Mouse (Mus musculus): ENCODE data around the gene Brd3.

The Brd3 gene

GRCm38 (mm10) chr2:27413936-27414657, 93.4 kb downstream of the Brd3 start:
- in situ Hi-C loops (cut with MboI; ENCODE audit: low pct_unique_long_range_greater_than_20kb in 1 of 2, low sequenced_read_pairs in 2 of 2, unreplicated experiment in 1 of 2) = no loop called here

- in situ Hi-C loops (cut with MboI; ENCODE audit: low pct_unique_long_range_greater_than_20kb in 1 of 2, low sequenced_read_pairs in 2 of 2, unreplicated experiment in 1 of 2) = no loop called here
Measured at GRCm38 (mm10) chr2:27413582-27413935, 93.9 kb downstream of the Brd3 start.

- in situ Hi-C loops (cut with MboI; ENCODE audit: low pct_unique_long_range_greater_than_20kb in 1 of 2, low sequenced_read_pairs in 2 of 2, unreplicated experiment in 1 of 2) = no loop called here
Measured at GRCm38 (mm10) chr2:27412245-27412800, 95.1 kb downstream of the Brd3 start.

GRCm38 (mm10) chr2:27411688-27412174, 95.7 kb downstream of the Brd3 start:
- in situ Hi-C loops (cut with MboI; ENCODE audit: low pct_unique_long_range_greater_than_20kb in 1 of 2, low sequenced_read_pairs in 2 of 2, unreplicated experiment in 1 of 2) = no loop called here

GRCm38 (mm10) chr2:27410518-27411140, 96.8 kb downstream of the Brd3 start:
- in situ Hi-C loops (cut with MboI; ENCODE audit: low pct_unique_long_range_greater_than_20kb in 1 of 2, low sequenced_read_pairs in 2 of 2, unreplicated experiment in 1 of 2) = no loop called here

- in situ Hi-C loops (cut with MboI; ENCODE audit: low pct_unique_long_range_greater_than_20kb in 1 of 2, low sequenced_read_pairs in 2 of 2, unreplicated experiment in 1 of 2) = no loop called here
Measured at GRCm38 (mm10) chr2:27408194-27408593, 99.3 kb downstream of the Brd3 start.

GRCm38 (mm10) chr2:27406928-27407327, 100.5 kb downstream of the Brd3 start:
- in situ Hi-C loops (cut with MboI; ENCODE audit: low pct_unique_long_range_greater_than_20kb in 1 of 2, low sequenced_read_pairs in 2 of 2, unreplicated experiment in 1 of 2) = no loop called here

GRCm38 (mm10) chr2:27405094-27405884, 102.2 kb downstream of the Brd3 start:
- in situ Hi-C loops (cut with MboI; ENCODE audit: low pct_unique_long_range_greater_than_20kb in 1 of 2, low sequenced_read_pairs in 2 of 2, unreplicated experiment in 1 of 2) = no loop called here

GRCm38 (mm10) chr2:27404375-27405093, 102.9 kb downstream of the Brd3 start:
- in situ Hi-C loops (cut with MboI; ENCODE audit: low pct_unique_long_range_greater_than_20kb in 1 of 2, low sequenced_read_pairs in 2 of 2, unreplicated experiment in 1 of 2) = no loop called here

GRCm38 (mm10) chr2:27401544-27401943, 105.9 kb downstream of the Brd3 start:
- in situ Hi-C loops (cut with MboI; ENCODE audit: low pct_unique_long_range_greater_than_20kb in 1 of 2, low sequenced_read_pairs in 2 of 2, unreplicated experiment in 1 of 2) = no loop called here

GRCm38 (mm10) chr2:27400083-27400482, 107.4 kb downstream of the Brd3 start:
- in situ Hi-C loops (cut with MboI; ENCODE audit: low pct_unique_long_range_greater_than_20kb in 1 of 2, low sequenced_read_pairs in 2 of 2, unreplicated experiment in 1 of 2) = no loop called here

GRCm38 (mm10) chr2:27396656-27397440, 110.6 kb downstream of the Brd3 start:
- in situ Hi-C loops (cut with MboI; ENCODE audit: low pct_unique_long_range_greater_than_20kb in 1 of 2, low sequenced_read_pairs in 2 of 2, unreplicated experiment in 1 of 2) = no loop called here

Data from mouse embryonic stem cell (cell line).